In the genomic region with DNA sequence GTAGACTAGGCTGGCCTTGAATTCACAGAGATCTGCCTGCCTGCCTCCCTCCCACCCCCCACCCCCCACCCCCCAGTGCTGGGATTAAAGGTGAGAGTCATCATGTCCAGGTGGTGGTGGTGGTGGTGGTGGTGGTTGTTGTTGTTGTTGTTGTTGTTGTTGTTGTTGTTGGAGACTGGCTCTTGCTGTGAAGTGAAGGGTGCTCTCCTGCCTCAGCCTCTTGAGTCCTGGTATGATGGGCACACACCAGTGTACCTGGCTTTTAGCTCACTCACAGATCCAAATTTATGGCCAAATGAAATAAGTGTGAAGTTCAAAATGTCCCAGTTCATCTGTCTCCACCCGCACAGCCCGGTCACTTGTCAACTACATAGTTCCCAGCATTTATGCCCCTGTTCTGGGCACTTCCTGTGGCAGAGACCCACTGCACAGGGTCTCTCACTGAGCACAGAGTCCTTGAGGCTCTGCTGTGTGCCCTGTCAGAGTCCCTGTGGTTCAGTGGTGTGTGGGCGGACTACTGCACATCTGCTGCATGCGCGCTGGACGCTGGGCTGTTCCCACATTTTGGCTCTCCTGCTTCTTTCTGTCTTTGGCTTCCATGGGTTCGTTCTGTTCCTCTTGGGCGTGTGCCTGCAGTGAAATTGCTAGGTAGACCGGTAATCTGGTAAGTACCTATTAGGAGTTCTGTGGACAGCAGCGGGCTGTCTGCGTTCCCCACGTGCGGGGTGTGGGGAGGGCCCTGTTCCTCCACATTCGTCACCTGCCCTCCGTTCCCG, we compare ENCODE assay signal across 14 mouse cellular contexts. TPM values are rescaled to one million over a fixed set of nuclear protein-coding genes. Genes with fewer than 3 reads are reported as not detected.
A peak's percentile ranks its signal among the peaks of the same experiment; 100 is the strongest.
DNase-seq lines count a peak whose midpoint lies in the region; ATAC-seq lines count a peak whose summit lies in the region.
"Had no signal": no experiment of that assay in that cellular context is flagged by ENCODE, and none has a peak within 500 bp of the region (broad histone marks: within the 10 kb centered on the region; RNA-seq: fewer than 3 reads in every experiment).

No protein-coding gene starts in this region.

- no peaks in the 10 kb centered on the region for H3K27me3 ChIP-seq in forebrain, embryonic 10.5 days (ENCODE audit: poor library complexity, severe bottlenecking)
- H3K27me3 ChIP-seq in forebrain, embryonic 16.5 days (replicated peaks; ENCODE audit: control insufficient read depth, insufficient read depth, low read length): no peaks in the 10 kb centered on the region
- H3K27me3 ChIP-seq in intestine, embryonic 15.5 days (replicated peaks): no peaks in the 10 kb centered on the region
- no peaks in the 10 kb centered on the region for H3K27me3 ChIP-seq in intestine, embryonic 16.5 days (replicated peaks; ENCODE audit: control insufficient read depth, insufficient read depth, low read length)
- no peaks in the 10 kb centered on the region for H3K27me3 ChIP-seq in neural tube, embryonic 13.5 days
- H3K27me3 ChIP-seq: embryonic facial prominence, embryonic 12.5 days; limb, embryonic 13.5 days; midbrain, embryonic 12.5 days had no signal

- no peak overlapping the region for H3K9ac ChIP-seq in forebrain, embryonic 16.5 days (replicated peaks; ENCODE audit: low read depth, low read length)
- no peak overlapping the region for H3K9ac ChIP-seq in intestine, embryonic 15.5 days
- H3K9ac ChIP-seq in intestine, embryonic 16.5 days (ENCODE audit: low read depth, low read length): no peak overlapping the region
- no peak overlapping the region for H3K9ac ChIP-seq in neural tube, embryonic 13.5 days
- H3K9ac ChIP-seq: embryonic facial prominence, embryonic 12.5 days; limb, embryonic 13.5 days; midbrain, embryonic 12.5 days had no signal

- 93% methylated on average over 16 of the region's 16 CpGs for WGBS in forebrain, embryonic 10.5 days
- 89% methylated on average over 16 of the region's 16 CpGs for WGBS in forebrain, embryonic 16.5 days
- 86% methylated on average over 16 of the region's 16 CpGs for WGBS in intestine, embryonic 15.5 days
- WGBS in intestine, embryonic 16.5 days: 85% methylated on average over 16 of the region's 16 CpGs
- WGBS in neural tube, embryonic 13.5 days: 89% methylated on average over 16 of the region's 16 CpGs

- peaks cover 88% of the 10 kb centered on the region for H3K36me3 ChIP-seq in forebrain, embryonic 10.5 days (replicated peaks)
- H3K36me3 ChIP-seq in forebrain, embryonic 16.5 days (ENCODE audit: control insufficient read depth, insufficient read depth): no peaks in the 10 kb centered on the region
- H3K36me3 ChIP-seq in intestine, embryonic 15.5 days: peaks cover 37% of the 10 kb centered on the region
- H3K36me3 ChIP-seq in intestine, embryonic 16.5 days (ENCODE audit: control insufficient read depth, insufficient read depth, low read length): peaks cover 26% of the 10 kb centered on the region; the same call in 1 of the 2 replicates
- H3K36me3 ChIP-seq in neural tube, embryonic 13.5 days: peaks cover 47% of the 10 kb centered on the region

- 0 out of 2 replicates have a peak overlapping the region, but pooled peaks have one; percentile 78 for H3K27ac ChIP-seq in forebrain, embryonic 10.5 days
- no peak overlapping the region for H3K27ac ChIP-seq in forebrain, embryonic 16.5 days (ENCODE audit: low read length)
- peak overlapping the region; percentile 34; the same call in 1 of the 2 replicates for H3K27ac ChIP-seq in intestine, embryonic 15.5 days
- H3K27ac ChIP-seq in intestine, embryonic 16.5 days (ENCODE audit: low read length): no peak overlapping the region
- H3K27ac ChIP-seq in neural tube, embryonic 13.5 days (replicated peaks): peak overlapping the region; percentile 80
- H3K27ac ChIP-seq: embryonic facial prominence, embryonic 12.5 days; limb, embryonic 13.5 days had no signal

- no peak overlapping the region for H3K4me2 ChIP-seq in forebrain, embryonic 16.5 days (ENCODE audit: low read length)
- no peak overlapping the region for H3K4me2 ChIP-seq in intestine, embryonic 15.5 days (replicated peaks)
- H3K4me2 ChIP-seq in intestine, embryonic 16.5 days (ENCODE audit: low read depth, low read length): no peak overlapping the region
- no peak overlapping the region for H3K4me2 ChIP-seq in neural tube, embryonic 13.5 days
- H3K4me2 ChIP-seq: embryonic facial prominence, embryonic 12.5 days; limb, embryonic 13.5 days; midbrain, embryonic 12.5 days had no signal

- H3K9me3 ChIP-seq in forebrain, embryonic 10.5 days: no peaks in the 10 kb centered on the region
- H3K9me3 ChIP-seq in forebrain, embryonic 16.5 days (ENCODE audit: control insufficient read depth, low read length): no peaks in the 10 kb centered on the region
- H3K9me3 ChIP-seq in intestine, embryonic 15.5 days: no peaks in the 10 kb centered on the region
- H3K9me3 ChIP-seq in intestine, embryonic 16.5 days (ENCODE audit: control insufficient read depth, low read length): no peaks in the 10 kb centered on the region
- H3K9me3 ChIP-seq in neural tube, embryonic 13.5 days: no peaks in the 10 kb centered on the region
- H3K9me3 ChIP-seq: embryonic facial prominence, embryonic 12.5 days; limb, embryonic 13.5 days; midbrain, embryonic 12.5 days had no signal

- H3K4me1 ChIP-seq in forebrain, embryonic 10.5 days: peaks cover 82% of the 10 kb centered on the region
- H3K4me1 ChIP-seq in forebrain, embryonic 16.5 days (replicated peaks; ENCODE audit: control insufficient read depth, insufficient read depth, low read length): peaks cover 20% of the 10 kb centered on the region
- H3K4me1 ChIP-seq in intestine, embryonic 15.5 days (replicated peaks): peaks cover 73% of the 10 kb centered on the region
- H3K4me1 ChIP-seq in intestine, embryonic 16.5 days (ENCODE audit: control insufficient read depth, insufficient read depth, low read length): peaks cover 78% of the 10 kb centered on the region
- H3K4me1 ChIP-seq in neural tube, embryonic 13.5 days (replicated peaks): peaks cover 82% of the 10 kb centered on the region

- DNase-seq in forebrain, embryonic 10.5 days (ENCODE audit: extremely low spot score, low spot score): no peak
- DNase-seq in neural tube, embryonic 10.5 days (ENCODE audit: extremely low spot score, low spot score): no peak
- no peak for DNase-seq in layer of hippocampus, postnatal 14 days (ENCODE audit: low spot score in 2 of 2)
- no peak for DNase-seq in testis, postnatal 10 days (ENCODE audit: low spot score)

- H3K4me3 ChIP-seq in forebrain, embryonic 10.5 days: 0 out of 2 replicates have a peak overlapping the region, but pooled peaks have one; percentile 1
- H3K4me3 ChIP-seq in forebrain, embryonic 16.5 days (replicated peaks; ENCODE audit: low read length): no peak overlapping the region
- H3K4me3 ChIP-seq in intestine, embryonic 15.5 days (replicated peaks): no peak overlapping the region
- no peak overlapping the region for H3K4me3 ChIP-seq in intestine, embryonic 16.5 days (ENCODE audit: low read length)
- no peak overlapping the region for H3K4me3 ChIP-seq in neural tube, embryonic 13.5 days
- H3K4me3 ChIP-seq: embryonic facial prominence, embryonic 12.5 days; limb, embryonic 13.5 days; midbrain, embryonic 12.5 days had no signal

- no peak for ATAC-seq in forebrain, embryonic 16.5 days
- ATAC-seq in intestine, embryonic 15.5 days: no peak
- no peak for ATAC-seq in intestine, embryonic 16.5 days
- no peak for ATAC-seq in neural tube, embryonic 13.5 days (ENCODE audit: low read depth)

RNA-seq across cellular contexts. Expression of gene Arid3a, which starts 8.1 kb away (rescaled TPM):
- 12.5 and 13.0 TPM in 2 replicates for polyA plus RNA-seq in forebrain, embryonic 10.5 days (2016; fragmentation: Nextera tagmentation; extraction: Ambion mirVana)
- polyA plus RNA-seq in forebrain, embryonic 16.5 days (2015; fragmentation: Nextera tagmentation; extraction: Ambion mirVana): 2.4 and 3.5 TPM in 2 replicates
- polyA plus RNA-seq in intestine, embryonic 15.5 days (2015; fragmentation: Nextera tagmentation; extraction: Ambion mirVana): 18.7 and 19.0 TPM in 2 replicates
- 19.4 and 22.1 TPM in 2 replicates for polyA plus RNA-seq in intestine, embryonic 16.5 days (2015; fragmentation: Nextera tagmentation; extraction: Ambion mirVana)
- polyA plus RNA-seq in neural tube, embryonic 13.5 days (2015; fragmentation: Nextera tagmentation; extraction: Ambion mirVana): 3.4 and 5.4 TPM in 2 replicates
- total RNA-seq in layer of hippocampus, postnatal 14 days (2021): 1 to 10 TPM; 4.5 to 6.4 TPM

RNA-seq across cellular contexts. Expression of gene R3hdm4, which starts 14.0 kb away (rescaled TPM):
- polyA plus RNA-seq in forebrain, embryonic 10.5 days (2016; fragmentation: Nextera tagmentation; extraction: Ambion mirVana): 112 and 116 TPM in 2 replicates
- polyA plus RNA-seq in forebrain, embryonic 16.5 days (2015; fragmentation: Nextera tagmentation; extraction: Ambion mirVana): 289 and 309 TPM in 2 replicates
- 108 and 116 TPM in 2 replicates for polyA plus RNA-seq in intestine, embryonic 15.5 days (2015; fragmentation: Nextera tagmentation; extraction: Ambion mirVana)
- polyA plus RNA-seq in intestine, embryonic 16.5 days (2015; fragmentation: Nextera tagmentation; extraction: Ambion mirVana): 105 and 116 TPM in 2 replicates
- 237 and 249 TPM in 2 replicates for polyA plus RNA-seq in neural tube, embryonic 13.5 days (2015; fragmentation: Nextera tagmentation; extraction: Ambion mirVana)
- total RNA-seq in layer of hippocampus, postnatal 14 days (2021): 100 to 1,000 TPM; 424 to 430 TPM

RNA-seq across cellular contexts. Expression of gene Kiss1r, which starts 18.2 kb away (rescaled TPM):
- polyA plus RNA-seq in forebrain, embryonic 10.5 days (2016; fragmentation: Nextera tagmentation; extraction: Ambion mirVana): 0.28 and 0.48 TPM in 2 replicates
- 2.7 and 3.6 TPM in 2 replicates for polyA plus RNA-seq in forebrain, embryonic 16.5 days (2015; fragmentation: Nextera tagmentation; extraction: Ambion mirVana)
- polyA plus RNA-seq in intestine, embryonic 15.5 days (2015; fragmentation: Nextera tagmentation; extraction: Ambion mirVana): 0.52 and 1.1 TPM in 2 replicates
- 0.68 and 0.69 TPM in 2 replicates for polyA plus RNA-seq in intestine, embryonic 16.5 days (2015; fragmentation: Nextera tagmentation; extraction: Ambion mirVana)
- polyA plus RNA-seq in neural tube, embryonic 13.5 days (2015; fragmentation: Nextera tagmentation; extraction: Ambion mirVana): 2.1 and 2.4 TPM in 2 replicates
- total RNA-seq in layer of hippocampus, postnatal 14 days (2021): 1 to 10 TPM; 5.0 to 8.9 TPM

RNA-seq across cellular contexts. Expression of gene Gm26602, which starts 24.3 kb away (rescaled TPM):
- polyA plus RNA-seq in forebrain, embryonic 10.5 days (2016; fragmentation: Nextera tagmentation; extraction: Ambion mirVana): 1.9 TPM in 1 of 2 replicates, not detected in the other
- polyA plus RNA-seq in forebrain, embryonic 16.5 days (2015; fragmentation: Nextera tagmentation; extraction: Ambion mirVana): 17.7 and 36.3 TPM in 2 replicates
- 17.7 TPM in 1 of 2 replicates, not detected in the other for polyA plus RNA-seq in intestine, embryonic 15.5 days (2015; fragmentation: Nextera tagmentation; extraction: Ambion mirVana)
- 2.1 and 7.8 TPM in 2 replicates for polyA plus RNA-seq in intestine, embryonic 16.5 days (2015; fragmentation: Nextera tagmentation; extraction: Ambion mirVana)
- polyA plus RNA-seq in neural tube, embryonic 13.5 days (2015; fragmentation: Nextera tagmentation; extraction: Ambion mirVana): 40.5 and 48.8 TPM in 2 replicates
- not detected for total RNA-seq in layer of hippocampus, postnatal 14 days (2021)
- total RNA-seq: adrenal gland, adult 8-10 months; layer of hippocampus, adult 18-20 months had no signal
- polyA plus RNA-seq: gonadal fat pad, adult 2 months had no signal

RNA-seq across cellular contexts. Expression of gene Wdr18, which starts 25.0 kb away (rescaled TPM):
- 165 and 167 TPM in 2 replicates for polyA plus RNA-seq in forebrain, embryonic 10.5 days (2016; fragmentation: Nextera tagmentation; extraction: Ambion mirVana)
- polyA plus RNA-seq in forebrain, embryonic 16.5 days (2015; fragmentation: Nextera tagmentation; extraction: Ambion mirVana): 81.8 and 97.7 TPM in 2 replicates
- 90.3 and 94.8 TPM in 2 replicates for polyA plus RNA-seq in intestine, embryonic 15.5 days (2015; fragmentation: Nextera tagmentation; extraction: Ambion mirVana)
- 86.2 and 96.6 TPM in 2 replicates for polyA plus RNA-seq in intestine, embryonic 16.5 days (2015; fragmentation: Nextera tagmentation; extraction: Ambion mirVana)
- polyA plus RNA-seq in neural tube, embryonic 13.5 days (2015; fragmentation: Nextera tagmentation; extraction: Ambion mirVana): 67.0 and 85.7 TPM in 2 replicates
- 10 to 100 TPM; 35.5 to 40.8 TPM for total RNA-seq in layer of hippocampus, postnatal 14 days (2021)

Comparison
In these comparisons a context has a peak if more than half of its experiments do, and no peak if none do; other contexts are left out.
1. H3K27ac ChIP-seq: peak in forebrain, embryonic 10.5 days (single experiment), intestine, embryonic 15.5 days (single experiment) and neural tube, embryonic 13.5 days (single experiment); none in forebrain, embryonic 16.5 days (single experiment) and intestine, embryonic 16.5 days (single experiment).